Mouse (Mus musculus) spleen, adult 2 months (tissue): ENCODE results near the gene Akap13.

Experiments used
- CTCF ChIP-seq: fragments of 200-500 bp; IDR thresholded peaks from 2 replicates; pipeline ENCODE4 v1.5.1; 2011; ENCODE audit warnings: mild to moderate bottlenecking, inconsistent platforms; ENCODE audit not compliant: insufficient read depth, insufficient read length, insufficient replicate concordance; ENCODE audit errors: extremely low read depth
- POLR2A ChIP-seq: fragments of 200-500 bp; IDR thresholded peaks from 2 replicates; pipeline ENCODE4 v1.6.1; 2011; ENCODE audit warnings: low read depth, low read length, inconsistent platforms

GRCm38 (mm10) chr7:75572127-75572526, 116.8 kb downstream of the Akap13 start:
- no peak for TF ChIP-seq CTCF
- no peak for TF ChIP-seq POLR2A
